Mouse (Mus musculus) thymus, postnatal 10 days (tissue): ENCODE data around the gene Eif3b.

Experiments used
- DNase-seq, 2 experiments: peaks; one replicate each; pipeline ENCODE4 v3.0.0; 2021; ENCODE audit warnings: low spot score in 2 of 2

Eif3b gene

GRCm38 (mm10) chr5:140481458-140481857 lies 62.3 kb downstream of the Eif3b start:
- DNase-seq: no peak

GRCm38 (mm10) chr5:140491142-140491541 lies 72.0 kb downstream of the Eif3b start:
- no peak for DNase-seq

DNA sequence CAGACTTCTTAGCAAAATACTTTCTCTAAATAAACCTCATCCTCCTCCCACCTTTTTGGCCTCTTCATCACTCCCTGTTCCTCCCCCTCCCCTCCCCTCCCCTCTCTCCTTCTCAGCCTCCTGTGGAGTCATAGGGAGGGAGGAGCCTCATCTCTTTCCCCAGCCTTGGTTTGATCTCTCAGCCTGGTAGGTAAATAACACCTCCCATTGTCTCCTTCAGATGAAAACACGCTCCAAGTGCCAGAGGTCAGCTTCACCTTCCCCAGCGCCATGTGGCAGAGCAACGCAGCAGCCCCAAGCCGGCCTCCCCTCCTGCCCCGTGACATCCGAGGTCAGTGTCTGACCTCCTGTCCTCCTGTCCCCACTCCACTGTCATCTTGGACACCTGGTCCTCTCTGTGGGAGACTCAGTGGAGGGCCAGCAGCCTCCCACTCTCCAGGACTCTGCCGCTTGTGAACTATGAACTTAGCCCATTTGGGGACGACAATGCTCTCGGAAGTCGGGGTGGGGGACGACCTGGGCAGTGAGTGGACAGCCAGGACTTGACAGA lies 73.6 kb downstream of the Eif3b start:
- no peak for DNase-seq
